ENCODE assay signal across 18 mouse cellular contexts in genomic region chr10:62283206-62283792, GRCm38 (mm10). TPM values are rescaled to one million over a fixed set of nuclear protein-coding genes. Genes with fewer than 3 reads are reported as not detected.
"Had no signal": no experiment of that assay in that cellular context is flagged by ENCODE, and none has a peak within 500 bp of the region (broad histone marks: within the 10 kb centered on the region; RNA-seq: fewer than 3 reads in every experiment).

No protein-coding gene starts in this region.

- H3K4me3 ChIP-seq: limb, embryonic 15.5 days; liver, embryonic 12.5 days; midbrain, embryonic 10.5 days; neural tube, embryonic 12.5 days had no signal

- H3K4me1 ChIP-seq: limb, embryonic 15.5 days; midbrain, embryonic 10.5 days; neural tube, embryonic 12.5 days had no signal

- H3K27ac ChIP-seq: kidney, postnatal 0 days; limb, embryonic 15.5 days; neural tube, embryonic 12.5 days had no signal

- H3K27me3 ChIP-seq: limb, embryonic 15.5 days; liver, embryonic 12.5 days; neural tube, embryonic 12.5 days had no signal

- DNase-seq: kidney, postnatal 36 days; lung, embryonic 14.5 days; lung, postnatal 10 days; lung, postnatal 4 days; midbrain, embryonic 14.5 days; retina, postnatal 1 day; right cerebral cortex, postnatal 4 days; spleen, adult 18-20 months; thymus, postnatal 4 days had no signal

- H3K9me3 ChIP-seq: limb, embryonic 15.5 days; liver, embryonic 12.5 days; midbrain, embryonic 10.5 days; neural tube, embryonic 12.5 days had no signal

- H3K9ac ChIP-seq: limb, embryonic 15.5 days; liver, embryonic 12.5 days; lung, embryonic 14.5 days; neural tube, embryonic 12.5 days had no signal

- H3K4me2 ChIP-seq: limb, embryonic 15.5 days; liver, embryonic 12.5 days; lung, embryonic 14.5 days; neural tube, embryonic 12.5 days had no signal

RNA-seq across cellular contexts. Expression of gene Tacr2, which starts 31.1 kb away (rescaled TPM):
- total RNA-seq: megakaryocyte, adult 5-6 weeks; monocyte, adult 5-6 weeks; neutrophil, adult 5-6 weeks had no signal
- polyA plus RNA-seq: kidney, postnatal 0 days; limb, embryonic 11.5 days; limb, embryonic 15.5 days; liver, embryonic 12.5 days; midbrain, embryonic 10.5 days; midbrain, embryonic 14.5 days; neural tube, embryonic 12.5 days had no signal
